Mouse (Mus musculus) embryonic facial prominence, embryonic 13.5 days (tissue): ENCODE measurements around the gene Ptch1. TPM values are rescaled to one million over a fixed set of nuclear protein-coding genes. Genes with fewer than 3 reads are reported as not detected.

Experiments used
- ATAC-seq: fragments of 200-750 bp; cut with Nextera tagmentation; 2 replicates; pipeline ENCODE4 v1.8.0; 2017; ENCODE audit warnings: low read depth; ENCODE audit not compliant: insufficient number of reproducible peaks, insufficient read depth, low FRiP score, low TSS enrichment
- H3K27ac ChIP-seq: fragments of 300-500 bp; sonication (generic); 2 replicates; pipeline ENCODE4 v1.5.1; 2015; ENCODE audit warnings: moderate library complexity, mild to moderate bottlenecking, inconsistent platforms
- H3K27me3 ChIP-seq: fragments of 300-500 bp; sonication (generic); 2 replicates; pipeline ENCODE4 v1.6.1; 2015; ENCODE audit warnings: mild to moderate bottlenecking, inconsistent platforms
- H3K36me3 ChIP-seq: fragments of 300-500 bp; sonication (generic); 2 replicates; pipeline ENCODE4 v1.6.1; 2015; ENCODE audit warnings: mild to moderate bottlenecking, inconsistent platforms
- H3K4me1 ChIP-seq: fragments of 300-500 bp; sonication (generic); 2 replicates; pipeline ENCODE4 v1.6.1; 2015; ENCODE audit warnings: inconsistent platforms
- H3K4me2 ChIP-seq: fragments of 300-500 bp; sonication (generic); 2 replicates; pipeline ENCODE4 v1.6.1; 2015; ENCODE audit warnings: moderate library complexity, mild to moderate bottlenecking, inconsistent platforms
- H3K4me3 ChIP-seq: fragments of 300-500 bp; sonication (generic); 2 replicates; pipeline ENCODE4 v1.5.1; 2015; ENCODE audit warnings: mild to moderate bottlenecking, inconsistent platforms
- H3K9ac ChIP-seq: fragments of 300-500 bp; sonication (generic); 2 replicates; pipeline ENCODE4 v1.6.1; 2015; ENCODE audit warnings: mild to moderate bottlenecking, inconsistent platforms
- H3K9me3 ChIP-seq: fragments of 300-500 bp; sonication (generic); 2 replicates; pipeline ENCODE4 v1.6.1; 2016; ENCODE audit warnings: inconsistent platforms
- WGBS: fragments of 180-500 bp; shearing (Covaris S2); methylation state at CpG from one replicate; pipeline ENCODE4 v1.1.7; 2015; ENCODE audit warnings: mixed read lengths; 5-methylcytosine and 5-hydroxymethylcytosine counted together
- polyA plus RNA-seq: library from polyadenylated mRNA; unstranded; fragments of >200 nt; fragmentation: Nextera tagmentation; extraction: Ambion mirVana; gene quantifications from 2 replicates; pipeline ENCODE4 v1.2.1, GENCODE M21; 2015

The Ptch1 gene
- polyA plus RNA-seq, 1 experiment from 2014 or later = 30.6 TPM

- no peak overlapping the region for H3K4me2 ChIP-seq
- H3K27ac ChIP-seq = no peak overlapping the region
- H3K9ac ChIP-seq = no peak overlapping the region
- peaks cover 56% of the 10 kb centered on the region for H3K4me1 ChIP-seq
- H3K9me3 ChIP-seq = no peaks in the 10 kb centered on the region
- no peak overlapping the region for H3K4me3 ChIP-seq
- no peak for ATAC-seq
- peaks cover 54% of the 10 kb centered on the region for H3K36me3 ChIP-seq
- 85% methylated on average over 4 of the region's 4 CpGs for WGBS
- H3K27me3 ChIP-seq = no peaks in the 10 kb centered on the region
Observed at GRCm38 (mm10) chr13:63548571-63548970, 24.8 kb downstream of the Ptch1 start.

- Histone ChIP-seq H3K27me3 (no peaks in the 10 kb centered on the region), H3K4me1 (peaks cover 25% of the 10 kb centered on the region), H3K9me3 (no peaks in the 10 kb centered on the region), H3K27ac (no peak overlapping the region), H3K36me3 (peaks cover 67% of the 10 kb centered on the region), H3K4me2 (no peak overlapping the region), H3K9ac (no peak overlapping the region), H3K4me3 (no peak overlapping the region)
- no peak for ATAC-seq
- 77% methylated on average over 7 of the region's 7 CpGs for WGBS
Observed at GRCm38 (mm10) chr13:63545291-63545690, 28.1 kb downstream of the Ptch1 start.

GRCm38 (mm10) chr13:63544967-63545253, 28.5 kb downstream of the Ptch1 start:
- Histone ChIP-seq H3K4me3 (no peak overlapping the region), H3K9ac (no peak overlapping the region), H3K36me3 (peaks cover 68% of the 10 kb centered on the region), H3K4me2 (no peak overlapping the region), H3K27me3 (no peaks in the 10 kb centered on the region), H3K27ac (no peak overlapping the region), H3K4me1 (peaks cover 21% of the 10 kb centered on the region), H3K9me3 (no peaks in the 10 kb centered on the region)
- no peak for ATAC-seq
- 69% methylated on average over 5 of the region's 5 CpGs for WGBS

- Histone ChIP-seq H3K4me3 (no peak overlapping the region), H3K27me3 (no peaks in the 10 kb centered on the region), H3K9me3 (no peaks in the 10 kb centered on the region), H3K27ac (no peak overlapping the region), H3K36me3 (peaks cover 74% of the 10 kb centered on the region), H3K4me2 (no peak overlapping the region), H3K9ac (no peak overlapping the region), H3K4me1 (peaks cover 17% of the 10 kb centered on the region)
- WGBS = 65% methylated on average over 13 of the region's 13 CpGs
- ATAC-seq = no peak
Observed at GRCm38 (mm10) chr13:63544119-63544966, 29.1 kb downstream of the Ptch1 start.

- Histone ChIP-seq H3K27ac (no peak overlapping the region), H3K4me1 (peaks cover 10% of the 10 kb centered on the region), H3K36me3 (peaks cover 83% of the 10 kb centered on the region), H3K9me3 (no peaks in the 10 kb centered on the region), H3K27me3 (no peaks in the 10 kb centered on the region), H3K4me2 (no peak overlapping the region), H3K4me3 (no peak overlapping the region), H3K9ac (no peak overlapping the region)
- 49% methylated on average over 6 of the region's 6 CpGs for WGBS
- ATAC-seq = no peak
Observed at GRCm38 (mm10) chr13:63543459-63543858, 29.9 kb downstream of the Ptch1 start.

- H3K9me3 ChIP-seq = no peaks in the 10 kb centered on the region
- H3K4me2 ChIP-seq = no peak overlapping the region
- H3K4me3 ChIP-seq = no peak overlapping the region
- no peak overlapping the region for H3K27ac ChIP-seq
- peaks cover 7% of the 10 kb centered on the region; the same call in 1 of the 2 replicates for H3K4me1 ChIP-seq
- 68% methylated on average over 3 of the region's 3 CpGs for WGBS
- H3K36me3 ChIP-seq = peaks cover 88% of the 10 kb centered on the region
- H3K27me3 ChIP-seq = no peaks in the 10 kb centered on the region
- H3K9ac ChIP-seq = no peak overlapping the region
- ATAC-seq = no peak
Observed at GRCm38 (mm10) chr13:63542796-63543384, 30.5 kb downstream of the Ptch1 start.

GRCm38 (mm10) chr13:63541510-63541909, 31.9 kb downstream of the Ptch1 start:
- H3K27me3 ChIP-seq = no peaks in the 10 kb centered on the region
- H3K4me3 ChIP-seq = no peak overlapping the region
- H3K4me1 ChIP-seq = peaks cover 7% of the 10 kb centered on the region; the same call in 1 of the 2 replicates
- no peaks in the 10 kb centered on the region for H3K9me3 ChIP-seq
- no peak overlapping the region for H3K4me2 ChIP-seq
- ATAC-seq = no peak
- H3K9ac ChIP-seq = no peak overlapping the region
- no peak overlapping the region for H3K27ac ChIP-seq
- peaks cover 93% of the 10 kb centered on the region for H3K36me3 ChIP-seq

- H3K4me1 ChIP-seq = peaks cover 7% of the 10 kb centered on the region; the same call in 1 of the 2 replicates
- no peaks in the 10 kb centered on the region for H3K27me3 ChIP-seq
- H3K9me3 ChIP-seq = no peaks in the 10 kb centered on the region
- no peak overlapping the region for H3K27ac ChIP-seq
- no peak overlapping the region for H3K4me2 ChIP-seq
- WGBS = 90% methylated on average over 12 of the region's 12 CpGs
- no peak overlapping the region for H3K9ac ChIP-seq
- ATAC-seq = no peak
- H3K4me3 ChIP-seq = no peak overlapping the region
- peaks cover 93% of the 10 kb centered on the region for H3K36me3 ChIP-seq
Observed at GRCm38 (mm10) chr13:63540584-63540983, 32.8 kb downstream of the Ptch1 start.

GRCm38 (mm10) chr13:63534981-63535380, 38.4 kb downstream of the Ptch1 start:
- no peak overlapping the region for H3K4me3 ChIP-seq
- 80% methylated on average over 4 of the region's 4 CpGs for WGBS
- ATAC-seq = no peak

GRCm38 (mm10) chr13:63530857-63531256, 42.5 kb downstream of the Ptch1 start:
- no peak overlapping the region for H3K4me3 ChIP-seq
- H3K4me1 ChIP-seq = peaks cover 55% of the 10 kb centered on the region
- no peaks in the 10 kb centered on the region for H3K27me3 ChIP-seq
- peaks cover 84% of the 10 kb centered on the region for H3K36me3 ChIP-seq
- no peak for ATAC-seq
- H3K4me2 ChIP-seq = no peak overlapping the region
- H3K27ac ChIP-seq = no peak overlapping the region
- H3K9me3 ChIP-seq = no peaks in the 10 kb centered on the region
- no peak overlapping the region for H3K9ac ChIP-seq
- WGBS = 73% methylated on average over 9 of the region's 9 CpGs

More at GRCm38 (mm10) chr13:63534981-63535380, 38.4 kb downstream of the Ptch1 start:
- Histone ChIP-seq H3K27ac (no peak overlapping the region), H3K9me3 (no peaks in the 10 kb centered on the region), H3K27me3 (no peaks in the 10 kb centered on the region), H3K9ac (no peak overlapping the region), H3K4me2 (no peak overlapping the region), H3K36me3 (peaks cover 99% of the 10 kb centered on the region), H3K4me1 (peaks cover 17% of the 10 kb centered on the region)

GRCm38 (mm10) chr13:63530371-63530764, 43.0 kb downstream of the Ptch1 start:
- no peak for ATAC-seq
- Histone ChIP-seq H3K36me3 (peaks cover 79% of the 10 kb centered on the region), H3K4me2 (no peak overlapping the region), H3K9ac (no peak overlapping the region), H3K4me1 (peaks cover 60% of the 10 kb centered on the region), H3K4me3 (no peak overlapping the region), H3K27me3 (no peaks in the 10 kb centered on the region), H3K27ac (no peak overlapping the region; the same call in 1 of the 2 replicates), H3K9me3 (no peaks in the 10 kb centered on the region)
- 53% methylated on average over 3 of the region's 3 CpGs for WGBS
